Mouse (Mus musculus): ENCODE data around the gene Vgll1.

Gene Vgll1

GRCm38 (mm10) chrX:57087806-57088205 is at the start of gene Vgll1:
Gene Vgll1 (plus strand): TSS chrX:57088106.
- DNase-seq (ENCODE audit: low read depth) = no peak

GRCm38 (mm10) chrX:57042774-57043173 is 45.1 kb upstream of the Vgll1 start, which contains the start of gene Brs3:
Gene Brs3 (plus strand): TSS chrX:57043074.
- no peak for DNase-seq (ENCODE audit: low read depth)

GRCm38 (mm10) chrX:57043869-57044268 is 44.0 kb upstream of the Vgll1 start:
- no peak for DNase-seq (ENCODE audit: low read depth)

GRCm38 (mm10) chrX:57052848-57053173 is 35.1 kb upstream of the Vgll1 start:
- no peak for DNase-seq (ENCODE audit: low read depth)

- peak; percentile 90 for DNase-seq (ENCODE audit: low read depth)
These were observed 34.5 kb upstream of the Vgll1 start, which contains the start of gene Htatsf1 for GRCm38 (mm10) chrX:57053174-57053992. Gene Htatsf1 (plus strand): TSS chrX:57053583.

- no peak for DNase-seq (ENCODE audit: low read depth)
These were observed 33.9 kb upstream of the Vgll1 start for GRCm38 (mm10) chrX:57053993-57054385.

- DNase-seq (ENCODE audit: low read depth) = no peak
These were observed 6.4 kb upstream of the Vgll1 start for GRCm38 (mm10) chrX:57081496-57081895.

- no peak for DNase-seq (ENCODE audit: low read depth)
These were observed 15.5 kb downstream of the Vgll1 start for GRCm38 (mm10) chrX:57103415-57103814.

- DNase-seq (ENCODE audit: low read depth) = no peak
These were observed 19.1 kb downstream of the Vgll1 start for GRCm38 (mm10) chrX:57106956-57107355.

- DNase-seq (ENCODE audit: low read depth) = no peak
These were observed 30.2 kb downstream of the Vgll1 start for GRCm38 (mm10) chrX:57118143-57118542.

GRCm38 (mm10) chrX:57120768-57121167 is 32.9 kb downstream of the Vgll1 start:
- no peak for DNase-seq (ENCODE audit: low read depth)

GRCm38 (mm10) chrX:57130633-57131032 is 42.7 kb downstream of the Vgll1 start:
- peak; percentile 4 for DNase-seq (ENCODE audit: low read depth)

GRCm38 (mm10) chrX:57137627-57138026 is 49.7 kb downstream of the Vgll1 start:
- no peak for DNase-seq (ENCODE audit: low read depth)

GRCm38 (mm10) chrX:57153520-57153919 is 65.6 kb downstream of the Vgll1 start:
- DNase-seq (ENCODE audit: low read depth) = no peak
